Comparison of ENCODE assay signal across 10 mouse cellular contexts in the genomic region with DNA sequence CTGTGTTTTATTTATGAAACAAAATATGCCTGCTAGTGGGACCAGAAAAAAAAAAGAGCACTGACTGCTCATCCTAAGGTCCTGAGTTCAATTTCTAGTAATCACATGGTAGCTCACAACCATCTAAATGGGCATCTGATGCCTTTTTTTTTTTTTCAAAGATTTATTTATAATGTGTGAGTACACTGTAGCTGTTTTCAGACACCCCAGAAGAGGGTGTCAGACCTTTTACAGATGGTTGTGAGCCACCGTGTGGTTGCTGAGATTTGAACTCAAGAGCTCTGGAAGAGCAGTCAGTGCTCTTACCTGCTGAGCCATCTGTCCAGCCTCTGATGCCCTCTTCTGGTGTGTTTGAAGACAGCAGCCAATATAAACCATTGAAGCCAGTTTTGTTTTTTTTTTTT. TPM values are rescaled to one million over a fixed set of nuclear protein-coding genes. Genes with fewer than 3 reads are reported as not detected.
A peak's percentile ranks its signal among the peaks of the same experiment; 100 is the strongest.
DNase-seq lines count a peak whose midpoint lies in the region; ATAC-seq and TF ChIP-seq lines count a peak whose summit lies in the region.
"Had no signal": no experiment of that assay in that cellular context is flagged by ENCODE, and none has a peak within 500 bp of the region (broad histone marks: within the 10 kb centered on the region; RNA-seq: fewer than 3 reads in every experiment).

No protein-coding gene starts in this region.

- intact Hi-C loops in heart, adult 2 months (cut with DNase I), result no loop called here

- no peak overlapping the region for H3K27ac ChIP-seq in heart, adult 2 months
- H3K27ac ChIP-seq in lung, postnatal 0 days (ENCODE audit: low read length), result no peak overlapping the region

- no peak for DNase-seq in heart, adult 2 months
- DNase-seq in heart, postnatal 4 days, result no peak
- peak; percentile 54 for DNase-seq in lung, postnatal 0 days (ENCODE audit: low spot score)
- no peak for DNase-seq in lung, adult 18-20 months
- peak; percentile 80 for DNase-seq in NIH3T3 (ENCODE audit: low read depth)
- no peak for DNase-seq in ovary, postnatal 14 days (ENCODE audit: low spot score)
- DNase-seq in gastrocnemius, adult 18-20 months (ENCODE audit: low spot score), result no peak
- DNase-seq: cerebellum, adult 8-10 months; kidney, adult 11 months had no signal

- H3K36me3 ChIP-seq in heart, adult 2 months (ENCODE audit: control insufficient read depth, insufficient read depth, low read length), result peaks cover 15% of the 10 kb centered on the region
- peaks cover 10% of the 10 kb centered on the region for H3K36me3 ChIP-seq in lung, postnatal 0 days (ENCODE audit: insufficient read depth, low read length)
- H3K36me3 ChIP-seq in myocyte (ENCODE audit: control insufficient read depth, insufficient read depth), result peaks cover 19% of the 10 kb centered on the region

- no peak overlapping the region for H3ac ChIP-seq in myocyte (ENCODE audit: control insufficient read depth, insufficient read length)

- no peak for ATAC-seq in lung, postnatal 0 days

- TF ChIP-seq POLR2A in heart, adult 2 months (IDR thresholded peaks at IDR 0.05; ENCODE audit: insufficient read depth, low read depth, low read length), result no peak
- TF ChIP-seq POLR2A in myocyte (IDR thresholded peaks at IDR 0.05; ENCODE audit: insufficient read length, low read depth), result no peak

- no peak for TF ChIP-seq EP300 in heart, adult 2 months (IDR thresholded peaks at IDR 0.05; ENCODE audit: insufficient read depth, low read depth, low read length)
- no peak for TF ChIP-seq EP300 in lung, postnatal 0 days (IDR thresholded peaks at IDR 0.05)

- H3K27me3 ChIP-seq in heart, adult 2 months (ENCODE audit: control insufficient read depth, insufficient read depth, low read length), result no peaks in the 10 kb centered on the region
- H3K27me3 ChIP-seq in lung, postnatal 0 days (replicated peaks; ENCODE audit: insufficient read depth, low read length), result no peaks in the 10 kb centered on the region
- no peaks in the 10 kb centered on the region for H3K27me3 ChIP-seq in myocyte (ENCODE audit: control insufficient read depth, insufficient read depth, insufficient read length)

- peaks cover 2% of the 10 kb centered on the region for H3K4me1 ChIP-seq in heart, adult 2 months (ENCODE audit: control insufficient read depth, insufficient read depth, low read length)
- no peaks in the 10 kb centered on the region; the same call in 1 of the 2 replicates for H3K4me1 ChIP-seq in lung, postnatal 0 days (ENCODE audit: insufficient read depth, low read depth, low read length)

- no peak overlapping the region for H3K9ac ChIP-seq in heart, adult 2 months (ENCODE audit: low read depth, low read length)
- no peak overlapping the region for H3K9ac ChIP-seq in lung, postnatal 0 days (replicated peaks; ENCODE audit: low read depth)

- no peaks in the 10 kb centered on the region for H3K9me3 ChIP-seq in lung, postnatal 0 days (ENCODE audit: low read length)

- H3K79me2 ChIP-seq in heart, adult 2 months (replicated peaks; ENCODE audit: control insufficient read depth, insufficient read depth, low read length), result no peaks in the 10 kb centered on the region
- H3K79me2 ChIP-seq in myocyte (ENCODE audit: control insufficient read depth, insufficient read depth), result peaks cover 23% of the 10 kb centered on the region

- peak; percentile 43 for TF ChIP-seq CTCF in heart, adult 2 months (IDR thresholded peaks at IDR 0.05)
- peak; percentile 49 for TF ChIP-seq CTCF in lung, postnatal 0 days (IDR thresholded peaks at IDR 0.05)

- H3K4me2 ChIP-seq in lung, postnatal 0 days (replicated peaks; ENCODE audit: low read depth, low read length), result no peak overlapping the region
- H3K4me2 ChIP-seq in myocyte (ENCODE audit: low read depth), result no peak overlapping the region

- 30% methylated on average over 1 of the region's 1 CpGs for WGBS in heart, adult 2 months
- WGBS in lung, postnatal 0 days, result 10% methylated on average over 1 of the region's 1 CpGs

- H3K4me3 ChIP-seq in heart, adult 2 months, result no peak overlapping the region
- H3K4me3 ChIP-seq in lung, postnatal 0 days (ENCODE audit: low read depth, low read length), result no peak overlapping the region
- no peak overlapping the region for H3K4me3 ChIP-seq in myocyte

TF ChIP-seq in myocyte, 11 proteins besides CTCF, POLR2A, EP300 and RAD21:
- TF ChIP-seq MYOG (IDR thresholded peaks at IDR 0.05; ENCODE audit: control insufficient read depth in 1 of 3, insufficient read depth in 1 of 3, insufficient read length in 2 of 3, low read depth in 2 of 3) (no peak), POLR2AphosphoS2 (IDR thresholded peaks at IDR 0.05; ENCODE audit: insufficient read length, low read depth) (peak; percentile 61), MYOD1 (IDR thresholded peaks at IDR 0.05; ENCODE audit: control insufficient read depth in 1 of 3, insufficient read length in 2 of 3, low read depth in 2 of 3) (no peak)

RNA-seq across cellular contexts. Expression of a gene that starts 7.2 kb away (rescaled TPM):
- total RNA-seq in heart, adult 2 months (2021), result 100 to 1,000 TPM; 105 to 128 TPM
- 67.5 and 82.1 TPM in 2 replicates for polyA plus RNA-seq in heart, adult 2 months (2012; rRNA removed)
- 100 to 1,000 TPM; 466 to 502 TPM for total RNA-seq in heart, postnatal 4 days (2021)
- polyA plus RNA-seq in lung, postnatal 0 days (2015; fragmentation: Nextera tagmentation; extraction: Ambion mirVana), result 1,667 and 1,708 TPM in 2 replicates
- 502 TPM for polyA plus RNA-seq in myocyte (2012; fragmentation: generic; extraction: Trizol)
- total RNA-seq in gastrocnemius, adult 18-20 months (2021), result 10 to 100 TPM; 49.1 to 71.3 TPM

RNA-seq across cellular contexts. Expression of a gene that starts 8.0 kb away (rescaled TPM):
- total RNA-seq in heart, adult 2 months (2021), result 10 to 100 TPM; 14.5 to 14.7 TPM
- polyA plus RNA-seq in heart, adult 2 months (2012; rRNA removed), result 14.6 and 16.4 TPM in 2 replicates
- total RNA-seq in heart, postnatal 4 days (2021), result 10 to 100 TPM; 52.9 to 54.3 TPM
- 91.0 and 95.6 TPM in 2 replicates for polyA plus RNA-seq in lung, postnatal 0 days (2015; fragmentation: Nextera tagmentation; extraction: Ambion mirVana)
- 172 TPM for polyA plus RNA-seq in myocyte (2012; fragmentation: generic; extraction: Trizol)
- 1 to 10 TPM; 2.6 to 3.2 TPM for total RNA-seq in gastrocnemius, adult 18-20 months (2021)

RNA-seq across cellular contexts. Expression of a gene that starts 9.6 kb away (rescaled TPM):
- 1 to 10 TPM; 7.1 to 7.9 TPM for total RNA-seq in heart, adult 2 months (2021)
- 16.5 and 20.4 TPM in 2 replicates for polyA plus RNA-seq in heart, adult 2 months (2012; rRNA removed)
- 10 to 100 TPM; 22.3 to 25.0 TPM for total RNA-seq in heart, postnatal 4 days (2021)
- 14.5 and 15.0 TPM in 2 replicates for polyA plus RNA-seq in lung, postnatal 0 days (2015; fragmentation: Nextera tagmentation; extraction: Ambion mirVana)
- polyA plus RNA-seq in myocyte (2012; fragmentation: generic; extraction: Trizol), result 15.3 TPM
- total RNA-seq in gastrocnemius, adult 18-20 months (2021), result 1 to 10 TPM; 5.1 to 7.5 TPM

RNA-seq across cellular contexts. Expression of a gene that starts 46.0 kb away (rescaled TPM):
- total RNA-seq in heart, adult 2 months (2021), result 1 to 10 TPM; 2.6 to 2.9 TPM
- polyA plus RNA-seq in heart, adult 2 months (2012; rRNA removed), result 1.9 and 3.1 TPM in 2 replicates
- 1 to 10 TPM; 5.0 to 5.4 TPM for total RNA-seq in heart, postnatal 4 days (2021)
- 3.8 and 4.2 TPM in 2 replicates for polyA plus RNA-seq in lung, postnatal 0 days (2015; fragmentation: Nextera tagmentation; extraction: Ambion mirVana)
- 1.2 TPM for polyA plus RNA-seq in myocyte (2012; fragmentation: generic; extraction: Trizol)
- total RNA-seq in gastrocnemius, adult 18-20 months (2021), result 1 to 10 TPM; 3.5 to 5.3 TPM

RNA-seq across cellular contexts. Expression of a gene that starts 57.2 kb away (rescaled TPM):
- total RNA-seq in heart, adult 2 months (2021), result 1 to 10 TPM in 1 of 2 experiments, under 1 TPM in 1; 0.55 to 1.5 TPM
- polyA plus RNA-seq in heart, adult 2 months (2012; rRNA removed), result 1.1 and 1.7 TPM in 2 replicates
- total RNA-seq in heart, postnatal 4 days (2021), result under 1 TPM; 0.88 to 0.95 TPM
- polyA plus RNA-seq in lung, postnatal 0 days (2015; fragmentation: Nextera tagmentation; extraction: Ambion mirVana), result 14.9 and 25.3 TPM in 2 replicates
- 9.1 TPM for polyA plus RNA-seq in myocyte (2012; fragmentation: generic; extraction: Trizol)
- total RNA-seq in gastrocnemius, adult 18-20 months (2021), result under 1 TPM; 0.23 to 0.88 TPM

Comparison
In these comparisons a context has a peak if more than half of its experiments do, and no peak if none do; other contexts are left out.
1. DNase-seq: peak in lung, postnatal 0 days (single experiment) and NIH3T3 (single experiment); none in heart, adult 2 months (0 of 2), heart, postnatal 4 days (single experiment), lung, adult 18-20 months (0 of 2), ovary, postnatal 14 days (single experiment) and gastrocnemius, adult 18-20 months (single experiment).